Mouse (Mus musculus) erythroblast, adult 5-6 weeks (primary cell): ENCODE results near the gene Bspry. TPM values are rescaled to one million over a fixed set of nuclear protein-coding genes. Genes with fewer than 3 reads are reported as not detected.
A peak's percentile ranks its signal among the peaks of the same experiment; 100 is the strongest.

Source experiments
- ATAC-seq: replicated peaks from 2 replicates; pipeline ENCODE4 v1.8.0; 2016; ENCODE audit warnings: moderate number of reproducible peaks, mild to moderate bottlenecking, moderate TSS enrichment, inconsistent platforms; ENCODE audit not compliant: poor library complexity, low FRiP score, severe bottlenecking
- total RNA-seq, 2 experiments: library from RNA; stranded (forward) in 1 of 2; stranded (reverse) in 1 of 2; fragments of 150-400 nt in 1 of 2; fragments of 200-764, 138-1000 nt in 1 of 2; gene quantifications; 2 replicates each; pipeline versions ENCODE4 v1.2.3 to v1.2.4; 2015 to 2017; ENCODE audit warnings: low replicate concordance in 2 of 2

The Bspry gene
- total RNA-seq, 2 experiments from 2014 or later, result not detected

DNA sequence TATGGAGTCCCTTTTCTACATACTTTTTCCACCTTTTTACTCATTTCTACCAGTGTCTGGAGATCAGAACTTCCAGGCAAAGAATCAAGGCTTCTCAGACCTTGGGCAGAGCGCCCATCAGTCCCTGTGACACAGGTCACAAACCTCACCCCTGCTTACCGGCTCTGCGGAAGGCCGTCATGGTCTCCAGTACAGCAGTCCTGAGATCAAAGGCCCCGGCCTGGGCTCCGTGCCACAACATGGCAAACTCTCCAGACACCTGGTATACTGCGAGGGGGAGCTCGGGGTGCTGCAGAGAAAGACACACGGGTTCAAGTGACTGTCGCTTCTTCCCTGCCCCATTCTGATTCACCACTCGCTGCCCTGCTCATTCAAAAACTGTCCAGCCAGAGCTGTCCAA, 30.1 kb downstream of the Bspry start:
- ATAC-seq, result no peak

DNA sequence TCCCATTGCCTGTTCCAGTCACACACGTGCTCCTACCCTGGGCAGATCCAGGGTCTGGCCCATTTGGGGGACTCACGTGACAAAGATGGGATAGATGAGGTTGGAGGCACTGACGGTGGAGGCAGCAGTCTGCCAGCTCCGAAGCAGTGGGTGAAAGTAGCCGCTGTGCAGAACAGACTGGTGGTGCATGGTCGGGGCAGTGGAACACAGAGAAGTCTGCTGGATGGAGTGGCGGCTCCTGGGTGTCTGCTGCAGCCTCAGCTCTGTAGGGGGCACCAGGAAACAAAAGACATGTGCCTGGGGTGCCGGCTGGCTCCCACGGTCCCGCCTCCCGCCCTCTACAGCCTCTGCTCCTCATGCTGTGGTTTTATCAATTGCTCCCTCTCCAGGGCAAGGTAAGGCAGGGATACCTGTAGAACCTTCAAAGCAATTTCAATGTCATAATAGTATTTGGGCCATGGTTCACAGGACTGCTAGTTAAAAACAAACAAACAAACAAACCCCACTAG, 34.2 kb downstream of the Bspry start:
- no peak for ATAC-seq

DNA sequence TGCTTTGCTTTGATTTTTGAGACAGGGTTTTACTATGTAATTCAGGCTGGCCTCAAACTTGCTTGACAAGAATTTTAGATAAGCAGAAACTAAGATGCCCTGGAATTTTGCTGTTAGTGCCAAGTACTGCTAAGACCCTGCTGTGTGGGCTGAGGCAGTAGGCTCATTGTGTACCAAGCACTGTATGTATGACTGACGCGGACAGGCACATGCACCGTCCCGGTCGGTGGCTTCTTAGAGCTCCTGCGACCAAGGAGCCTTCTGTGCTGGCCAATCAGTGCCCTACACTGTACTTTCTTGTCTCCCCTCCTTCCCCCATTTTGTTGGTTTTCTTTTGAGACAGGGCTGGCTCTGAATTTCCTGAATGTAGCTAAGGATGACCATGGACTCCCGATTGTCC, 35.1 kb downstream of the Bspry start:
- ATAC-seq, result no peak

DNA sequence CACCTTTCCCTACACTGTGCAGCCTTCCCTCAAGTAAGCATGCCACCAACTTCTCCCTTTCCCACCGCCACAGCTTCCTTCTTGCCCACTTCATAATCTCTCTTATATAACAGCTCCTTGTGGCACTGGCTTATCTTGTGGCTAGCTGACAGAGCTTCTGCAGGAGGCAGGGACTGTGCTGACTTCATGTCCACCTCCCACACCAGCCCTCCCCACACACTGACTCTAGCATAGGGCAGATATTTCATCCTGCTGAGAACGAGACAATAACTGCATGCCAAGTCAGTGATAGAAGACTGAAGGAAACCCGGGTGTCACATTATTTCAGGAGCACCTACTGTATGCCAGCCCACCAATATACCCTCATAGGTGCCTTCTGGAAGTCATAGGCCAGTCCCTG, 35.6 kb downstream of the Bspry start:
- ATAC-seq, result peak; percentile 34; the same call in 1 of the 2 replicates

DNA sequence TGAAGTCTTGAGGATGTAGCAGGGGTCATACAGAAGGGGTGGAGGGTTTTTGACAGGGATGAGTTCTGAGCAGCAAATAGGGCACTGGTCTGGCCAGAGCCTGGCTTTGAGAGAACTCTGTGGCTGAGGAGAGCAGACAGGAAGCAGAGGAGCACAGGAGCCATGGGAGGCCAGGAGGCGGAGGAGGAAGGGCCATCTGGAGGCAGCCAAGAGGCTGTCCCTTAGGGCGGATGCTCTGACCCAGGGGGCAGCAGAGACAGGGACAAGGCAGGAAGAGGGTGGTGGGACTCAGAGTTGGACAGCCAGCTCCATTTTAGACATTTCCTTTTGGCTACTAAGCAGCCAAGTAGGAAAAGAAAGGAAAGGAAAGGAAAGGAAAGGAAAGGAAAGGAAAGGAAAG, 36.2 kb downstream of the Bspry start:
- ATAC-seq, result peak; percentile 41

DNA sequence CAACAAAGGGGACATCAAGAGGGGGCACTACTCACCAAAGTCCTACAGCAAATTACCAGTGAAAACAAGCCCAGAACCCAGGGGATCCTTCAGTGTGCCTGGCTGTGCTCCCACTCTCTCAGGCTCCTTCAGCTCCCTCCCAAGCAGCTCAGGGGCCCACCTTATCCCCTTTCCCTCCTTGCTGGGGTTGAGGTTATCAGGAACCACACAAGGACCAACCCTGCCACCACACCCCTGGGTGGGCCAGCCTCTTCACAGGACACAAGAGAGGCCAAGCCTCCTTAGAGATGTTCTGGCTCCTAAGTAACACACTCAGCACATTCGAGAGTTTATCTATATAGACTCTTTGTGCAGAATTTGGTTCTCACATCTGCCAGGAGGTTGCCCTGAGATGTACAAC, 36.7 kb downstream of the Bspry start:
- ATAC-seq, result peak; percentile 74

DNA sequence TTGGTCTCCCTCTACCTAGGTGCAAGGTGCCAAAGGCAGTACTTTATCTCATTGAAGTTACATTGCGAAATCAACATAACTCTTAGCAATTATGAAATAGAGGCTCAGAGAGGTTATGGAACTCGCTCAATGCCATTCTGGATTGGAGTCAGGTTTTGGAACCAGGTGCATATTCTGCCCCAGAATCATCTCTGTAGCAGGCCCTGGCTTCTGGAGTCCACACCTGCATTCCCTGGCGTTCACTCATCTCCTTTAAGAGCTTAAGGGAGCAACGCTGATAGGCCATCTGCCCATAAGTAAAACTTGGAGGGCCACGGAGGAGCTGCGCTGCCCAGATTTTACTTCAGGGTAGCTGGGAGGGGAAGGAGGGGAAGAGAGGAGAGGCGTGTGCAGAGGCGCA, 37.2 kb downstream of the Bspry start:
- ATAC-seq, result peak; percentile 23; the same call in 1 of the 2 replicates

DNA sequence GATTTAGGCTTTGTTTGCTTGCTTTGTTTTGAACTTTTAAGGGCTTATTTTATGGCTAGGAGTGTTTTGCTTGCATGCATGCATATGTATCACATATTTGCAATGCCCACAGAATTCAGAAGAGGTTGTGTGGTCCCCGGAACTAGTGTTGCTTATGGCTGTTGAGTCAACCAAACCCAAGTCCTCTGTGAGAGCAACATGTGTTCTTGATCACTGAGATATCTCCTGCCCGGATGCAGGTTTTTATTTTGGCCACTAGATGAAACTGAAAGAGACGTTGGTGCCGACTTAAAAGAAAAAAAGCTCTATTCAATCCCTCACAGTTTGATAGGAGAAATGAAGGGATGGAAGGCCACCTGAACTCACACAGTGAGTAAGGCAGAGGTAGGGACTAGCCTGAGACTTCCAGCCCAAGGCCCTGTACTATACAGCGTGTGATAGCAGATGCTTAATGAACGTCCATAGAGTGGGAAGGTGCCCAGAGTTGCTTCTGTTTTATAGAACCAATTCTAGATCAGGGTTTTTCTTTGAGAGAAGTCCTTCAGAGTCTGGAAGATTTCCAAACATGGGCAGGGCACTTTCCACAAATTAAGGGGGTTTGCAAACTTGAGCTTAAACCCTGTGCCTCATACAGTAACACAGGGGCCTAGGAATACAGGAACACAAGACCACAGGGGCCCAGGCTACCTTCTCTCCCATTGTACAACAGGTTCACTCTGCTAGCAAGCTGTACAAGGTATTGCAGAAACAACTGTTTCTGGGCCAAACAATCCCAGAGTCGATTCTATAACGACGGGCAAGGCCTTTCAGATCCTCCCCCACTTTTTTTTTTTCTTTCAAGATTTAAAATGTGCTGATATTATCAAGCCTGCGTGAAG, 37.9 kb downstream of the Bspry start:
- ATAC-seq, result no peak

DNA sequence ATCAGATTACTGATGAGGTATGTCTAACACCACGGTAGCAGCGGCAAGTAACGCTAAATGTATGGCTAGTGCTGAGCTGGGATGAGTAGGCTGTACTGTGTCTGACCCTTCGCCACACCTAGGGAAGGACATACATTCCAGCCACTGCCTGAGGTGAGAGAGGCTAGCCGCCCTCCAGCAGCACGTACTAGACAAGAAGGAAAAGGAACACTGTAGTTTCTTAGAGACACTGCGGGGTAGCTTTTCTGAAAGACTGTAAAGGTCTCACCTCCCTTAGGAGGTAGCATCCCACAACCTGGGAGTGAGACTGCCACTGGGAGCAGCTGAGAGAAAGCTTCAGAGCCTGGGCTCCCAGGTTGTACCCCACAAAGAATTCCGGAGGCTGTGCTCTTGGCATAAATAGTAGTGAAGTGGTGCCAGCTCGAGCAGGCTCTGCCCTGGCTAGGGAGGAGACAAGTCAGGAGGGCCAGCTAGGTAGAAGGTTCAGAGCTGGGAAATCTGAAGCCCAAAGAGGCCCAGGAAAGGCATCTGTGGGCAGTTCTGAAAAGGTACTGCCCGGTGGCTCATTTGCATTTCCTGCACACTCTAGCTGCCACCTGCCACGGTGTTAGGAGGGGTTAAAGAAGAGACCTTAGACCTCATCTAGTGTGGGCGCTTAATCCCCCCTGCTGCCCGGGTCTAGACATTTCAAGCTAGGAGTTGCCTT, 38.7 kb downstream of the Bspry start:
- ATAC-seq, result no peak

DNA sequence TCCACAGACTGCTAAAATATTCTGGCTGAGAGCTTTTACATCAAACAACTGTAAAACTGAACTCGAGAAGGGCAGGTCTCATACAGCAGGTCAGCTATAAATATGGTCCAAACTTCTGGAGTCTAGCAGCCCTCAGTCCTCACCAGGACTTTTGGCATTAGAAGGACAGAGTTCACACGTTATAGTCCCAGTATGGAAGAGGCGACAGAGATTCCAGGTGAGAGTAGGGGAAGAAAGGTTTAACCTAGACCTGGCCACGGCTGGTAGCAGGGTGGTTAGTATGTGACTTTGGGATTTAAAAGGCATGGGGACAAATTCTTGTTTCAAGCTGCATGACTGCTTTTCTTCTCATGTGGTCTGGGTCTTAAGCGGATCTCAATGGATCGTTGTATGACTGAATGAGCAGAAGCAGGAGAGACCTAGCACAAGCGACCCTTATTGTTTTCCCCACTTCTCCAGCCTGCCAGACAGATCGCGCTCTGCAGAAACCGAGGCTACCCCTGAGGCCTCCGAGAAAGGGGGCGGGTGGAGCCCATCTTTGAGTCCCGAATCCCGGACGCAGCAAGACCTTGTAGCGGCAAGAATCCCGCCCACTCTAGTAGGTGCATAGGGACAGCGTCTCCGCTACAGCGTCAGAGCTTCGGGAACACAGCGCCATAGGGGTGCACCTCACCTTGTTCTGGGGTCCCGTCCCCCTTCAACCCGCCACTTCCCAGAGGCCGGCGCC, 39.4 kb downstream of the Bspry start:
- ATAC-seq, result peak; percentile 6

DNA sequence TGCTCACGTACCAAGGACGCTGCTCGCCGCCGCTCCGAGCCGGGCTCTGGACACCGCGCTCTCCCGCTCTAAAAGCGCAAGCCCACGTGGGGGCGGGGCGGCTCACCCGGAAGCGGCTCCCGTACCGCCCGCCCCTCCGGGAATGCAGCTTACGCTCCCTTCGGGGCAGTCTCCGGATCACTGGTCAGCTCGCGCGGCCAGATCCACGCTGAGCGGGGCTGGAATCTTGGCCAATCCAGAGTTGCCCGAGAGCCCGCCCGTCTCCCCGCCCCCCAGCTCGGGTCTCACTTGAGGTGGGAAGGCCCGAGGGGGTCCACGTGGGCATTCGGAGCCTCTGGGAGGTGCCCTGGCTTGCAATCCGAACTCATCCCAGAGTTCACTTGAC, 40.0 kb downstream of the Bspry start, which contains the start of gene Alad:
TSS of gene Alad (minus strand) at position 70 of the 385 bp plus-strand sequence.
- ATAC-seq, result peak; percentile 49

DNA sequence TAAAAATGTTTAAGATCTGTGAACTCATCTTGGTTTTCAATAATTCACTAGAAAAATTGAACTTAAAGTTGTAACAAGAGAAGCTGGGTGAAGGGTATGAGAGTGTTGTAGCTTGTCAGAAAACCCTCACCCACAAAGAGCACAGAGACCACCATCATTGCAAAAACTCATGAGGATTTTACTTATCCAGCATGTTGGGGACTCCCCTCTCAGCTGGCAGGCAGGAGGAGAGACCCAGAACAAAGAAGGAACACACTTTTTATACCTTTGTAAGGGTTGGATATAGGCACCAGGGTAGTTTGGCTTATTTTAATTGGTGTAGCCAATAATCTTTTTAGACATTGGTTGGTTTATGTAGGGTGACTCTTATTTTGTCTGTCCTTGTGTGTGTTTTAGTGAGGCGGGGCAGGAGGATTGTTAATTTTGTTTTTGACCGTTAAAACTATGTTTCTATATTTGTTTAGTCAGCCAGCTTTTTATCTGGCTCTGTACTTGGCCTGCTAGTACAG, 41.1 kb downstream of the Bspry start:
- ATAC-seq, result no peak

DNA sequence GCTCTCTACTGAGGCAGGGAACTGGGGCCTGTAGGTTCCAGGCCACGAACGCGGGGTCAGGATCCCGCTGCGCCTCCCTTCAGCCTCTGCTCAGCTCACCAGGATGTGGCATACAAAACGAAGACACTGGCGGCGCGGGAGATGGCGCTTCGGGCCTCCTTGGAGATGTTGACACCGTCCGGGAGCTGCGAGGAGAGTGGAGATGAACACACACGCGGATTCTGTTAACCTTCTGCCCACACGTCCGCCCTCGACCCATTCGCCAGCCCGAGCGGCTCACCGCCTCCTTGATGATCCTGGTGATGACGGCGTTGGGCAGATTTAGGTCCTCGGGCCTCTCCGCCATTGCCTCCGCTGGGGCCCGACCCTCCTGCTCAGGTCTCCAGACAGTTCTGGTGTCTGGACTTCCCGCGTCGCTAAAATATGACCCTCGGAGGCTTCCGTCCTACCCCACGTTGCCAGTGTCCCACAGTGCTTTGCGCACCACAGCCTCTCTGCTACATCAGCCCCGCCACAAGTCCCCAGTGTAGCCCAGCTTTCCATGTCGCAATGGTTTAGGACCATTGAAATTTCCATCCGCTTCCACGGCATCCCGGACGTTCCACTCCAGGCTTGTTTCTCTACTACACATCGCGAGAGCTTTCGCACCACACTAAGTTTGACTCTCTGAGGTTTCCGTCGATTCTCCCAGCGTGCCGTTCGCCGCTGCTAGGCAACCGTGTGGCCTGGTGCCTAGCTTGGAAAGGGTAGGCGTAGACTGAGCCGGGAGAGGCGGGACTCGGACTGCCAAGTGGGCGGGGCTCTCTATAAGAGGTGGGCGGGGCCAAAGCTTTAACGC, 45.0 kb downstream of the Bspry start, which contains the start of the genes Pole3 and 4933430I17Rik:
TSS of gene Pole3 (minus strand) at position 418 of the 838 bp plus-strand sequence.
TSS of gene 4933430I17Rik (plus strand) at position 719 of the 838 bp plus-strand sequence.
- ATAC-seq, result peak; percentile 91

DNA sequence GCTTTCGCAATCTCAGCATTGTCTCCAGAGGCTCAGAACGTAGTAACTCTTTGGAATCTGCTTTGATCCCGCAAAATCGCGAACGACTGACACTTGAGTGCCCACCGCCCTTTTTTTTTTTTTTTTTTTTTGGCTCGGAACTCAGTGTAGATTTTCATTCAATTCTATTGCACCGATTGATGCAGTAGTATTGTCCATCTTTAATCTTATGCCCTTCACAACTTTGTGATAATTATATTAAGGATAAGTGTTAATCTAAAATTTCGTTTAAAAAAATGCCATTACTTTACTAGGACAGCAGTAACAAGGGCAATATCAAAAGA, 45.6 kb downstream of the Bspry start:
- ATAC-seq, result no peak

DNA sequence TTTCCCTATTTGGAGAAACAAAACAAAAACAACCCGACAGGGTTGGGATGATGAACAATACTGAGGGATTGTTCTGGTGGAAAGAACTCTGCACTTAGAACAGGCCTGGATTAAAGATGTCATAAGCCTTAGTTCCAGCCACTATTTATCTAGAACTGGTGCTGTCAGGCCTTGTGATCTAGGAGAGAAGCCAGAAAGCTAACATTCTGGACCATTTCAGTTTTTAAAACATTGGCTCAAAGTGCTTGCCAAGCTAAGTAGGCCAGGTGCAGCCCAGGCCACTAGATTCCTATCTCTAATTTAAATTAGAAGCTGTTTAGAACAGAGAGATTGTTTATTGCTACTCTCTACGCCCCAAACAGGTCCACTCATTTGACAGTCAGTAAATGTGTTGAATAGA, 46.4 kb downstream of the Bspry start:
- ATAC-seq, result no peak

DNA sequence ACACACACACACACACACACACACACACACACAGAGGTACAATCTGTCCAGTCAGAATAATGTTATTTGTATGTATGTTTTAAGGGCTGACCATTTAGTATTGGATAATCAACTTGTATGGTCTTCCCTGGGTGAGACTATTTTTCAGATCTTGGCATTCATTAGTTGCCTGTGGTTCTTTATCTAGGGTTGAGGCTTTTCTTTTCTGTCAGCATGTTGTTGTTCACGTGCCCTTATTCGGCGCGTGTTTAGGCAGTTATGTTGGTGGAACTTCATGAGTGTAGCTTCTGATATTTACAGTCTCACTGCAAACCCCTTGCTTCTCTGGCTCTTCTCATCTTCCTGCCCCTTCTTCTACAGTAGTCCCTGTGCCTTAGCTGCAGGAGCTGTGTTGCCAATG, 47.8 kb downstream of the Bspry start:
- ATAC-seq, result no peak

DNA sequence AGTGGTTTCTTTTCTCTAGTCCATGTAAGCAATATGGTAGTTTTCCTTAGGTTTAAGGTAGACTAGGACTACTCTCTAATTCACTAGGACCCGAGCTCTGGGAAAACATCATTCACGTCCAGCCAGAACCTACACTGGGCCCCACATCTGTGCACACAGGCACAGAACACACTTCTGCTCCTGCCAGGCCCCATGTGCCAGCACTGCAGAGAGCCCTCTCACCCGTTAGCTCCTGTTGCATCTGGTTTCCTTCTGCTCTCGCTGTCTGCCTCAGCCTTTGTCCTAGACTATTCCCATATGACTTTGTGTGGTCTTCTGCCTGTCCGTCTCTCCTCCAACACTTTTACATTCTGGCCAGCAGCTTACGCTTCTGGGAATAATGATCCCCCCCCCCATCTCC, 53.9 kb downstream of the Bspry start:
- ATAC-seq, result no peak

DNA sequence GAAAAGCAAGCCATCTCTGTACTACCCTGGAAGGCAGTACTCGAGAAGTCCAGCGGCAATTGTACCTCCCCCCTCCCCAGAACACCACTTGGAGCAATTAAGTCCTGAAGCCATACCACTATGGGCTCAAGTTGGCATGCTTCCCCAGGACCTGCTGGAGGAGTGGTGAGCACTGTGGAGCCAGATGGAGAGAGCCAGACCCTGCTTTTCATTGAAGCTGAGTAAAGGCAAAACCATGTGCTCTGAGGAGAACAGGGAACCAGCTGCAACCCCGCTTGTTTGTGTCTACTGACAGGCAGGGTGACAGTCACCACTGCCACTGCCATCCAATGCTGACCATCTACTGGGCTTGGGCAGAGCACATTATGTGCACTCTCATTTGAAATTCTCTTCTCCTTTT, 61.9 kb downstream of the Bspry start:
- ATAC-seq, result no peak

DNA sequence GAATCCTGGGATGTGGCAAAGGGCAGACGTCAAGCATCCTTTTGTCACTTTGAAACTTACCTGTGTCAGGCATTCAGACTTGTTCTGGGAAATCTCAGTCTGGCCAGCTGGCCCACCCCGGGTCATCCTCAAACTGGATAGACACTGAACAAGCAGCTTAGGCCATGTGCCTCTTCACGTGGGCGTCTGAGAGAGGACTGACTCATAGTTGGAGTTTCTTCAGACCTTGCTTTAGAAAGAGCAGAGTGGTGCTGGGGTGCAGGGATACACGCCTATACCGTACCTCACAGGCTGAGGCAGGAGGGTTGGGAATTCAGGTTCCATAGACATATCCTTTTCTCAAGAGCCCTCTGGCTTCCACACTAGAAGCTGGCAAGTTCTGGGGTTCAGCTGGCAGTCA, 63.9 kb downstream of the Bspry start:
- no peak for ATAC-seq
